Mouse (Mus musculus) fat pad, adult 2 months (tissue): ENCODE results near the gene Tspan14.

ENCODE experiments used
- DNase-seq: peaks from one replicate; pipeline ENCODE4 v3.0.0-alpha.2; 2011; ENCODE audit warnings: low read depth, low spot score; ENCODE audit errors: extremely low read depth

The Tspan14 gene

GRCm38 (mm10) chr14:40979002-40979401 lies 12.4 kb upstream of the Tspan14 start:
- DNase-seq: no peak

- no peak for DNase-seq
These were observed 8.6 kb upstream of the Tspan14 start for GRCm38 (mm10) chr14:40975127-40975721.

- no peak for DNase-seq
These were observed 1.4 kb upstream of the Tspan14 start for GRCm38 (mm10) chr14:40968051-40968450.

- DNase-seq: no peak
These were observed 942 bp upstream of the Tspan14 start for GRCm38 (mm10) chr14:40967598-40967900.

GRCm38 (mm10) chr14:40966862-40967597 lies 423 bp upstream of the Tspan14 start:
- peak; percentile 64 for DNase-seq

GRCm38 (mm10) chr14:40965507-40966356 lies 875 bp downstream of the Tspan14 start:
- no peak for DNase-seq

- peak; percentile 70 for DNase-seq
These were observed 1.7 kb downstream of the Tspan14 start for GRCm38 (mm10) chr14:40964881-40965280.

GRCm38 (mm10) chr14:40964214-40964610 lies 2.4 kb downstream of the Tspan14 start:
- no peak for DNase-seq

- DNase-seq: no peak
These were observed 3.0 kb downstream of the Tspan14 start for GRCm38 (mm10) chr14:40963501-40964213.

GRCm38 (mm10) chr14:40962365-40963290 lies 4.0 kb downstream of the Tspan14 start:
- no peak for DNase-seq

GRCm38 (mm10) chr14:40960237-40960636 lies 6.4 kb downstream of the Tspan14 start:
- no peak for DNase-seq

- DNase-seq: no peak
These were observed 7.0 kb downstream of the Tspan14 start for GRCm38 (mm10) chr14:40959586-40959985.

- no peak for DNase-seq
These were observed 7.6 kb downstream of the Tspan14 start for GRCm38 (mm10) chr14:40958986-40959381.

- no peak for DNase-seq
These were observed 8.3 kb downstream of the Tspan14 start for GRCm38 (mm10) chr14:40958083-40958985.

GRCm38 (mm10) chr14:40957607-40958006 lies 9.0 kb downstream of the Tspan14 start:
- DNase-seq: no peak

- DNase-seq: no peak
These were observed 10.1 kb downstream of the Tspan14 start for GRCm38 (mm10) chr14:40956252-40957146.

- no peak for DNase-seq
These were observed 10.9 kb downstream of the Tspan14 start for GRCm38 (mm10) chr14:40955596-40956251.

- no peak for DNase-seq
These were observed 11.5 kb downstream of the Tspan14 start for GRCm38 (mm10) chr14:40955146-40955545.
